Mouse (Mus musculus) bone marrow macrophage, adult 2 months (primary cell): ENCODE measurements around the gene Rps3.

ENCODE experiments used
- CTCF ChIP-seq: IDR thresholded peaks from 2 replicates; pipeline ENCODE4 v1.5.1; 2012; ENCODE audit warnings: low read depth, mild to moderate bottlenecking, low read length, moderate library complexity
- POLR2A ChIP-seq: IDR thresholded peaks from 2 replicates; pipeline ENCODE4 v1.6.1; 2012; ENCODE audit warnings: mild to moderate bottlenecking, low read depth, low read length, borderline replicate concordance

GRCm38 (mm10) chr7:99436530-99436929, 47.0 kb downstream of the Rps3 start:
- TF ChIP-seq CTCF (no peak), POLR2A (no peak)
